ENCODE assay signal across 8 mouse cellular contexts in the genomic region with DNA sequence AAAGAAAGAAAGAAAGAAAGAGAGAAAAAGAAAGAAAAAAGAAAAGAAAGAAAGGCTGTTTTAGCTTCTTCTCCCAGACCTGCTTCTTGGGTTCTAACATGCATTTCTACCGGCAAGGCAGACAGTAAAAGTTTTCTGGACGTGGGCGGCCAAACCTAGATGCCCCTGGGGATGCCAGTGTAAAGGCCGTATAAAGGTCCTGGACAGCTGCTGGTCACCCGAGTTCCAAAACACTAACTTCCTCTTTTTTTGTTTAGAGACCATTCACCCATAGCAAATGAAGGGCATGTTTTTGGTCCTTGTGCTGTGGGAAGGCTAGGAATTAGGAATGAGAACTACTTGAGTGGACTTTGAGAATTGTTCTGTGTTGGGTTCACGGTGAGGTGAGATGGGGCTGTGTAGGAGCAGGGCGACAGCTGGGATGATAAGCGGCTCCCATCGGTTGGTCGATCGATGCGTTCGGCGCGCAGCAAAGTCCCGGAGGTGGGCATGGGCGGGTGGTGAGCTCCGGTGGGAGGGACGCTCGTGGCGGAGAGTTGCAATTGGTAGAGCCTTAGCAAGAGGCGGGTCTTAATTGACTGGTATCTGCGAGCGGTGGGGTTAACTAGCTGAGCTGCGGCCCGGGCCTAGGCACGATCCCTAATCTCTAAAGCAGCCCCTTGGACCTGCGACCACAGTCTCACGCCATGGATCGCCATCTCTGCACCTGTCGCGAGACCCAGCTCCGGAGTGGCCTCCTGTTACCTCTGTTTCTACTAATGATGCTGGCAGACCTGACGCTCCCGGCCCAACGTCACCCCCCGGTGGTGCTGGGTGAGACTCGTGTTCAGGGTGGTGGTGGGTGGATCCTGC. TPM values are rescaled to one million over a fixed set of nuclear protein-coding genes. Genes with fewer than 3 reads are reported as not detected.
DNase-seq lines count a peak whose midpoint lies in the region; ATAC-seq and TF ChIP-seq lines count a peak whose summit lies in the region.

A gene (plus strand): TSS at position 599 of the 852 bp plus-strand sequence.

- H3K36me3 ChIP-seq in hindbrain, embryonic 16.5 days (ENCODE audit: control insufficient read depth, insufficient read depth, low read length), result no peaks in the 10 kb centered on the region
- H3K36me3 ChIP-seq in macrophage (ENCODE audit: inconsistent target), result peaks cover 6% of the 10 kb centered on the region; the same call in 1 of the 2 replicates

- peak within 1 kb of the TSS; percentile 90 for H3K4me3 ChIP-seq in gastrocnemius, adult 2 months
- peak within 1 kb of the TSS; percentile 78 for H3K4me3 ChIP-seq in hindbrain, embryonic 16.5 days (ENCODE audit: low read length)
- H3K4me3 ChIP-seq in left cerebral cortex, adult 2 months, result peak within 1 kb of the TSS; percentile 93
- H3K4me3 ChIP-seq in macrophage (ENCODE audit: inconsistent target), result peak within 1 kb of the TSS; percentile 91

- 2% methylated on average over 38 of the region's 38 CpGs for WGBS in hindbrain, embryonic 16.5 days
- under 1% methylated on average over 38 of the region's 38 CpGs for WGBS in macrophage (ENCODE audit: missing documents)

- intact Hi-C loops in gastrocnemius, adult 2 months (cut with DNase I), result no loop called here
- intact Hi-C loops in left cerebral cortex, adult 2 months (cut with DNase I), result no loop called here

- peak within 1 kb of the TSS; percentile 86 for H3K27ac ChIP-seq in gastrocnemius, adult 2 months
- H3K27ac ChIP-seq in hindbrain, embryonic 16.5 days (ENCODE audit: low read depth, low read length), result peak within 1 kb of the TSS; percentile 61; the same call in 1 of the 2 replicates
- peak within 1 kb of the TSS; percentile 77 for H3K27ac ChIP-seq in left cerebral cortex, adult 2 months
- H3K27ac ChIP-seq in macrophage, result peak within 1 kb of the TSS; percentile 95

- H3K27me3 ChIP-seq in hindbrain, embryonic 16.5 days (replicated peaks; ENCODE audit: control insufficient read depth, insufficient read depth, low read length), result no peaks in the 10 kb centered on the region

- H3K4me2 ChIP-seq in hindbrain, embryonic 16.5 days (ENCODE audit: low read length), result peak within 1 kb of the TSS; percentile 72

- peak within 1 kb of the TSS; percentile 87 for H3K9ac ChIP-seq in hindbrain, embryonic 16.5 days (ENCODE audit: low read depth, low read length)

- H3K79me2 ChIP-seq in macrophage (ENCODE audit: inconsistent target), result peaks cover 49% of the 10 kb centered on the region

- no peak for TF ChIP-seq CTCF in gastrocnemius, adult 2 months (IDR thresholded peaks at IDR 0.05)
- TF ChIP-seq CTCF in left cerebral cortex, adult 2 months (IDR thresholded peaks at IDR 0.05), result no peak

- DNase-seq in gastrocnemius, adult 2 months, result peak; percentile 95
- peak; percentile 90 to 92 for DNase-seq in left cerebral cortex, adult 2 months (ENCODE audit: extremely low spot score in 1 of 2, low spot score in 2 of 2)
- peak; percentile 78 for DNase-seq in retina, postnatal 7 days (ENCODE audit: low read depth, low spot score)
- DNase-seq in urinary bladder, adult 18-20 months (ENCODE audit: low spot score in 2 of 2), result peak; percentile 84 to 87

- H3K9me3 ChIP-seq in hindbrain, embryonic 16.5 days (ENCODE audit: control insufficient read depth, low read length), result no peaks in the 10 kb centered on the region

- peaks cover 7% of the 10 kb centered on the region for H3K4me1 ChIP-seq in hindbrain, embryonic 16.5 days (ENCODE audit: control insufficient read depth, insufficient read depth, low read depth, low read length)

- peak; percentile 98 for ATAC-seq in activated CD4-positive, CD25-positive, alpha-beta regulatory T cell, adult 4 months
- ATAC-seq in common myeloid progenitor, adult 5-6 weeks (replicated peaks; ENCODE audit: low read depth, poor library complexity, severe bottlenecking), result peak; percentile 90
- peak; percentile 99 for ATAC-seq in hindbrain, embryonic 16.5 days

RNA-seq across cellular contexts. Expression of the gene that starts here (rescaled TPM):
- polyA plus RNA-seq in activated CD4-positive, CD25-positive, alpha-beta regulatory T cell, adult 4 months (2017; shearing (Covaris generic)), result 1 to 10 TPM; 1.9 to 4.0 TPM
- total RNA-seq in common myeloid progenitor, adult 5-6 weeks (2017), result 11.2 and 13.3 TPM in 2 replicates
- total RNA-seq in gastrocnemius, adult 2 months (2021), result 1 to 10 TPM; 3.5 TPM
- polyA plus RNA-seq in hindbrain, embryonic 16.5 days (2015; fragmentation: Nextera tagmentation; extraction: Ambion mirVana), result 23.5 and 24.2 TPM in 2 replicates
- total RNA-seq in left cerebral cortex, adult 2 months (2021), result 10 to 100 TPM; 24.4 to 24.8 TPM
- 10 to 100 TPM in 23 of 26 experiments, 1 to 10 TPM in 3; 6.3 to 91.3 (median 35.9) TPM for total RNA-seq in macrophage (2018; cell fraction: chromatin; rRNA removed)
- total RNA-seq in macrophage (2018; cell fraction: cytosol; rRNA removed), result 100 to 1,000 TPM in 25 of 26 experiments, 10 to 100 TPM in 1; 99.8 to 275 (median 173) TPM
- total RNA-seq in macrophage (2018; cell fraction: nucleus; rRNA removed), result 100 to 1,000 TPM in 25 of 26 experiments, 10 to 100 TPM in 1; 43.3 to 265 (median 215) TPM
- polyA plus RNA-seq in macrophage (2018), result 132 to 176 TPM (median 135 TPM) in 3 replicates

Comparison
In these comparisons a context has a peak if more than half of its experiments do, and no peak if none do; other contexts are left out.
1. Peak in every context shown above with its lines: DNase-seq, ATAC-seq, H3K4me3 ChIP-seq and H3K27ac ChIP-seq.